ENCODE assay signal across 11 mouse cellular contexts in the genomic region with DNA sequence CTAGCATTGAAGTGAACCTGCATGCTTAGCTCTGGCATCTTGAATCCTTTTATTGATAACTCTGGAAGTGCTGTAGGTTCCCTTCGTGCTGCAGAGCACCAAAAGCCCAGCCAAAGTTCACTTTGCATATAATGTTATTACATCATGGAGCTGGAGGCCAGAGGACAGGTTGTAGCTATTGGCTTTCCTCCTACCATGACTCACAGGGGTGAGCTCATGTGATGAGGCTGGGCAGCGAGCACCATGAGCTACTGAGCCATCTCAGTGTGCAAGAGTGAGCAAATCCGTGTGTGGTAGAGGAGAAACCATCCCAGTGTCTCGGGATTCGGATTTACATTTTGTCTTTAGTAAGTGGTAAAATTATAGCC. TPM values are rescaled to one million over a fixed set of nuclear protein-coding genes. Genes with fewer than 3 reads are reported as not detected.
DNase-seq lines count a peak whose midpoint lies in the region; ATAC-seq and TF ChIP-seq lines count a peak whose summit lies in the region.
"Had no signal": no experiment of that assay in that cellular context is flagged by ENCODE, and none has a peak within 500 bp of the region (broad histone marks: within the 10 kb centered on the region; RNA-seq: fewer than 3 reads in every experiment).

No protein-coding gene starts in this region.

- no peak for DNase-seq in lung, postnatal 0 days (ENCODE audit: low spot score)
- DNase-seq in lung, adult 18-20 months = no peak
- DNase-seq in cerebellum, postnatal 25 days = peak; percentile 61 to 70
- DNase-seq in skeletal muscle tissue, adult 2 months (ENCODE audit: low read depth, low spot score) = peak; percentile 15
- DNase-seq in testis, postnatal 10 days (ENCODE audit: low spot score) = no peak
- no peak for DNase-seq in ovary, postnatal 36 days (ENCODE audit: low spot score)
- DNase-seq: heart, postnatal 14 days; right cerebral cortex, adult 18-20 months had no signal

- peaks cover 47% of the 10 kb centered on the region for H3K36me3 ChIP-seq in forebrain, embryonic 13.5 days (ENCODE audit: poor library complexity, severe bottlenecking)
- H3K36me3 ChIP-seq in forebrain, embryonic 12.5 days (replicated peaks) = peaks cover 46% of the 10 kb centered on the region
- peaks cover 27% of the 10 kb centered on the region for H3K36me3 ChIP-seq in lung, postnatal 0 days (ENCODE audit: insufficient read depth, low read length)

- no peaks in the 10 kb centered on the region; the same call in 1 of the 2 replicates for H3K4me1 ChIP-seq in forebrain, embryonic 13.5 days
- H3K4me1 ChIP-seq in forebrain, embryonic 12.5 days = no peaks in the 10 kb centered on the region
- no peaks in the 10 kb centered on the region for H3K4me1 ChIP-seq in lung, postnatal 0 days (ENCODE audit: insufficient read depth, low read depth, low read length)

- H3K9me3 ChIP-seq in forebrain, embryonic 13.5 days (replicated peaks) = no peaks in the 10 kb centered on the region
- H3K9me3 ChIP-seq in forebrain, embryonic 12.5 days = no peaks in the 10 kb centered on the region
- H3K9me3 ChIP-seq in lung, postnatal 0 days (ENCODE audit: low read length) = no peaks in the 10 kb centered on the region
- H3K9me3 ChIP-seq: kidney, embryonic 15.5 days had no signal

- no peak for TF ChIP-seq CTCF in lung, postnatal 0 days (IDR thresholded peaks at IDR 0.05)

- ATAC-seq in forebrain, embryonic 13.5 days = 0 out of 2 replicates have a peak, but pooled peaks have one; percentile 27
- ATAC-seq in forebrain, embryonic 12.5 days (ENCODE audit: low FRiP score) = no peak
- ATAC-seq in lung, postnatal 0 days = peak; percentile 43; the same call in 1 of the 2 replicates

- H3K27ac ChIP-seq in forebrain, embryonic 13.5 days = no peak overlapping the region
- H3K27ac ChIP-seq in forebrain, embryonic 12.5 days = no peak overlapping the region
- no peak overlapping the region for H3K27ac ChIP-seq in lung, postnatal 0 days (ENCODE audit: low read length)
- H3K27ac ChIP-seq: kidney, embryonic 15.5 days had no signal

- H3K4me2 ChIP-seq in forebrain, embryonic 13.5 days = no peak overlapping the region
- H3K4me2 ChIP-seq in forebrain, embryonic 12.5 days = no peak overlapping the region
- H3K4me2 ChIP-seq in lung, postnatal 0 days (replicated peaks; ENCODE audit: low read depth, low read length) = no peak overlapping the region
- H3K4me2 ChIP-seq: kidney, embryonic 15.5 days had no signal

- TF ChIP-seq EP300 in lung, postnatal 0 days (IDR thresholded peaks at IDR 0.05) = no peak

- no peak overlapping the region for H3K9ac ChIP-seq in forebrain, embryonic 13.5 days
- H3K9ac ChIP-seq in forebrain, embryonic 12.5 days = no peak overlapping the region
- H3K9ac ChIP-seq in lung, postnatal 0 days (replicated peaks; ENCODE audit: low read depth) = no peak overlapping the region
- H3K9ac ChIP-seq: kidney, embryonic 15.5 days had no signal

- no peaks in the 10 kb centered on the region for H3K27me3 ChIP-seq in forebrain, embryonic 13.5 days
- no peaks in the 10 kb centered on the region for H3K27me3 ChIP-seq in forebrain, embryonic 12.5 days
- no peaks in the 10 kb centered on the region for H3K27me3 ChIP-seq in lung, postnatal 0 days (replicated peaks; ENCODE audit: insufficient read depth, low read length)
- H3K27me3 ChIP-seq: kidney, embryonic 15.5 days had no signal

- no peak overlapping the region for H3K4me3 ChIP-seq in forebrain, embryonic 13.5 days
- H3K4me3 ChIP-seq in forebrain, embryonic 12.5 days (replicated peaks) = no peak overlapping the region
- no peak overlapping the region for H3K4me3 ChIP-seq in lung, postnatal 0 days (ENCODE audit: low read depth, low read length)
- H3K4me3 ChIP-seq: kidney, embryonic 15.5 days had no signal

- 89% methylated on average over 5 of the region's 5 CpGs for WGBS in forebrain, embryonic 13.5 days
- 89% methylated on average over 5 of the region's 5 CpGs for WGBS in forebrain, embryonic 12.5 days
- 81% methylated on average over 5 of the region's 5 CpGs for WGBS in lung, postnatal 0 days

RNA-seq across cellular contexts. Expression of a gene that starts 6.9 kb away (rescaled TPM):
- polyA plus RNA-seq in forebrain, embryonic 13.5 days (2015; fragmentation: Nextera tagmentation; extraction: Ambion mirVana) = 20.7 and 22.0 TPM in 2 replicates
- polyA plus RNA-seq in forebrain, embryonic 12.5 days (2016; fragmentation: Nextera tagmentation; extraction: Ambion mirVana) = 22.2 and 26.3 TPM in 2 replicates
- 19.3 and 20.0 TPM in 2 replicates for polyA plus RNA-seq in lung, postnatal 0 days (2015; fragmentation: Nextera tagmentation; extraction: Ambion mirVana)

RNA-seq across cellular contexts. Expression of a gene that starts 31.4 kb away (rescaled TPM):
- 31.3 and 36.8 TPM in 2 replicates for polyA plus RNA-seq in forebrain, embryonic 13.5 days (2015; fragmentation: Nextera tagmentation; extraction: Ambion mirVana)
- 44.5 and 44.7 TPM in 2 replicates for polyA plus RNA-seq in forebrain, embryonic 12.5 days (2016; fragmentation: Nextera tagmentation; extraction: Ambion mirVana)
- 2.0 and 2.2 TPM in 2 replicates for polyA plus RNA-seq in lung, postnatal 0 days (2015; fragmentation: Nextera tagmentation; extraction: Ambion mirVana)

RNA-seq across cellular contexts. Expression of a gene that starts 46.5 kb away (rescaled TPM):
- 6.5 and 7.7 TPM in 2 replicates for polyA plus RNA-seq in forebrain, embryonic 13.5 days (2015; fragmentation: Nextera tagmentation; extraction: Ambion mirVana)
- 10.4 and 10.5 TPM in 2 replicates for polyA plus RNA-seq in forebrain, embryonic 12.5 days (2016; fragmentation: Nextera tagmentation; extraction: Ambion mirVana)
- 5.1 and 5.2 TPM in 2 replicates for polyA plus RNA-seq in lung, postnatal 0 days (2015; fragmentation: Nextera tagmentation; extraction: Ambion mirVana)

RNA-seq across cellular contexts. Expression of a gene that starts 46.8 kb away (rescaled TPM):
- polyA plus RNA-seq in forebrain, embryonic 13.5 days (2015; fragmentation: Nextera tagmentation; extraction: Ambion mirVana) = 13.2 and 18.1 TPM in 2 replicates
- polyA plus RNA-seq in forebrain, embryonic 12.5 days (2016; fragmentation: Nextera tagmentation; extraction: Ambion mirVana) = 6.8 and 8.4 TPM in 2 replicates
- 5.6 and 6.5 TPM in 2 replicates for polyA plus RNA-seq in lung, postnatal 0 days (2015; fragmentation: Nextera tagmentation; extraction: Ambion mirVana)

Comparison
In these comparisons a context has a peak if more than half of its experiments do, and no peak if none do; other contexts are left out.
1. DNase-seq: peak in cerebellum, postnatal 25 days (2 of 2) and skeletal muscle tissue, adult 2 months (single experiment); none in lung, postnatal 0 days (single experiment), lung, adult 18-20 months (0 of 2), testis, postnatal 10 days (single experiment) and ovary, postnatal 36 days (single experiment).
2. RNA of a gene that starts 31.4 kb away (polyA plus RNA-seq): 44.5 to 44.7 TPM in forebrain, embryonic 12.5 days and 31.3 to 36.8 TPM in forebrain, embryonic 13.5 days; 2.0 to 2.2 TPM in lung, postnatal 0 days; every median in the first group is over 10 times any median in the second.